Mouse (Mus musculus) common myeloid progenitor, adult 5-6 weeks (primary cell): ENCODE data around the gene Qrfp. TPM values are rescaled to one million over a fixed set of nuclear protein-coding genes. Genes with fewer than 3 reads are reported as not detected.

Source experiments
- ATAC-seq: replicated peaks from 2 replicates; pipeline ENCODE4 v1.8.0; 2016; ENCODE audit warnings: low read depth, mild to moderate bottlenecking, moderate TSS enrichment, inconsistent platforms; ENCODE audit not compliant: poor library complexity, severe bottlenecking
- total RNA-seq: library from RNA; stranded (forward); fragments of 200-1000, 187-1606 nt; gene quantifications from 2 replicates; pipeline ENCODE4 v1.2.3, GENCODE M21; 2017

Gene Qrfp
- total RNA-seq, 1 experiment from 2014 or later: 0.27 TPM

GRCm38 (mm10) chr2:31822524-31823371, 12.4 kb upstream of the Qrfp start:
- peak; percentile 36 for ATAC-seq

- ATAC-seq: peak; percentile 70
Measured at GRCm38 (mm10) chr2:31815367-31815766, 5.0 kb upstream of the Qrfp start.

- no peak for ATAC-seq
Measured at GRCm38 (mm10) chr2:31814699-31815098, 4.3 kb upstream of the Qrfp start.

DNA sequence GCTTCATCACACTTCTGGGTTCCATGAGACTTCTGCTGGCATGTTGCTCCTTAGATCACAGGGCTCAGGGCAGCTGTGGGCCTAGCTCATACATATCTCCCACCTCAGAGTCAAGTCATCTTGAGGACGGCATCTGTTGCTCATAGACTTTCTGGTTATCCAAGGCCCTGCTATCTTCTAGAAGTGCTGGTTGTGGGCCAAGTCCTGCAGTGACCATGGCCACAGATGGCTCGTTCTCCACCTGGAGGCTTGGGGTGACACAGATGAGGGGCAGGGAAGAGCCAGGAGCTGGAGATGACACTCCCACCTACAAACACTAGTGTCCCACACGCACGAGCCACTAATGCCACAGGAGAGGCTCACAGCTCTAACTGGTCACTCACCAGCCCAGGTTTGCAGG, 3.3 kb upstream of the Qrfp start:
- ATAC-seq: no peak

GRCm38 (mm10) chr2:31811086-31811958, 942 bp upstream of the Qrfp start:
- no peak for ATAC-seq

- ATAC-seq: peak; percentile 77
Measured at GRCm38 (mm10) chr2:31809358-31809740, 1.0 kb downstream of the Qrfp start.

- ATAC-seq: no peak
Measured at GRCm38 (mm10) chr2:31808410-31809357, 1.7 kb downstream of the Qrfp start.

DNA sequence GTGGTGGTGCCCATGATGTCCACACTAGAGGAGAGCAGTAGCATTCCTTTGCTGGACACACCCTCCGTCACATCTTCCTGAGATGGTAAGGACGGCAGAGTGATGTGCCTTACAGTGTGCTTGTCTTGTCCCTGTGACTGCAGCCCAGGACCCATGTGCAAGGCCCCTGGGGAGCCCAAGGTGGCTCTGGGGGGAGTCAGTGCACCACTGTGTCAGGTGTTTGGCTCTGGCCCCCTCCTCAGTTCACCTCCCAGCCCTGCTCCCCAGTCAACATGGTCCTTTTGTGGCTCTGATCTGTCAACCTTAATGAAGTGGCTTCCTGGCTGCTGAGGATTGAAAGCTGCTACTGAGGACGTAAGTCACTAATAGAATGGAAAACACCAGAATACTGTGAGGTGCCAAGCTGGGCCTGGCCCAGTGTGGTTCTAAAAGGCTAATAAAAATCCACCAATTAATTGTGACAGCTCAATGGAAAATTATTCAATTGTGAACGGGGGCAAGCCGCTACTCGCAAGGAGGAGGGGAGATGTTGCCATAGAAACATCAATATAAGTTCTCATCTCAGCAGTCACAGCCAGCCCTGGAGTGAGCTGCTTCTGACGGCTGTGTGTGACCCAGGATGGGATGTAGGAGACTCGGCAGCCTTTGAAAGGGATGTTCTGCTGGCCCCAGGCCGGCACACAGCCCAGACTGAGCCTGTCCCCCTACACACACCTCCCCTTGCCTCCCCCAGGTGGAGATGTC, 3.6 kb downstream of the Qrfp start:
- ATAC-seq: no peak

- no peak for ATAC-seq
Measured at GRCm38 (mm10) chr2:31803480-31803879, 6.9 kb downstream of the Qrfp start.

GRCm38 (mm10) chr2:31802811-31803210, 7.6 kb downstream of the Qrfp start:
- no peak for ATAC-seq

- ATAC-seq: no peak
Measured at GRCm38 (mm10) chr2:31801416-31801815, 9.0 kb downstream of the Qrfp start.

DNA sequence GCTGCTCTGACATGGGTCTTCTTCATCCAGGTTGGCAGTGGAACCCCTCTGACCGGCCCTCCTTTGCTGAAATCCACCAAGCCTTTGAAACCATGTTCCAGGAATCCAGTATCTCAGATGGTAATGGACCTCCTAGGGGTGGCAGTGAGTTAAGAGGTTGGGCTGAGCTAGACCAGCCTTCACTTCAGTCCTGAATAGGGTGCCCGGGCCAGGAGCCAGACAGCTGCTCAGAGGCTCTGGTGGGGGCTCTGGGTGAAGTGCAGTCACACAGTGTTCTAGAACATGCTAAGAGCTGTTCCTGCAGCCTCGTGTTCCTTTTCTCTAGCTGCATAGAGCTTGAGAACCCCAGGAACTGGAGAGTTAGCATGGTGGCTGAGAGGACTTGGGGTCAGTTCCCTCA, 13.4 kb downstream of the Qrfp start:
- no peak for ATAC-seq

GRCm38 (mm10) chr2:31792611-31793010, 17.8 kb downstream of the Qrfp start:
- no peak for ATAC-seq

DNA sequence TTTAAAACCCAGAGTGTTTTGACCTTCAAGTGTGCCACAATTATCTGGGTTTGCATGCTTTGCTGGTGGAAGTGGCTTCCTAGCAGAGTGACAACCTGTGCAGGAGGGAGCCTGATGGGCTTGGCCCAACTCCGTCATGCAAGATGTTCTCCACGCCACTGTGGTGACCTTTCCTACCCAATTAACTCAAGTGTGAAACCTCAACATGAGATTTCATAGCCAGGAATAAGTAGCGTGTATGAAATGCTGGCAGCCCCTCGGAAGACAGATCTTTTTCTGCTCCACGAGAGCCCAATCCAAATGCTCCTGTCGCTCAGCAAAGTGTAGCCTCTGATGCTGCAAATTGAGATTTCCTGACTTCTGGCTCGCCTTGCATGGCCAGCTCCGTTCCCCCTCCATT, 19.1 kb downstream of the Qrfp start:
- no peak for ATAC-seq

DNA sequence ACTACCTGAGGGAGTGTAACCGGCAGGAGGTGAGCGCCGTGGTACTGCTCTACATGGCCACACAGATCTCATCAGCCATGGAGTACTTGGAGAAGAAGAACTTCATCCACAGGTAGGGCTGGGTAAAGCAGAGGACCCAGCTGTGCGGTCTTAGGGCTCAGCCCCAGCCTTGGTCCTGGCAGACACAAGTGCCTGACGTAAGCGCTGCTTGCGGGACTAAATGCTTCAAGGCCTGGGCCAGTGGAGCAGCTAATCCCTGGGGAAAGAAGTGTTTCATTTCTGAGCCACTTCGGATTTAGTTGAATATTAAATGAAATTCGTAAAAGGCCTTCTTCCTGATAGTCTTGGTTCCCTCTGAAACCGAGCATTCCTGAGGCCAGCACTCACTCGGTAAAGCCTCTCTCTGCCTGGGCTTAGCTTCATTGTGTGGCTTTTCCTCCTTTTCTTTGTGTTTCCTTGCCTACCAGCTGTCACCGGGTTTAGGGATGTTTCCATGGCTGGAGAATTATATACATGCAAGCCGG, 19.6 kb downstream of the Qrfp start:
- ATAC-seq: no peak

GRCm38 (mm10) chr2:31789215-31789614, 21.2 kb downstream of the Qrfp start:
- ATAC-seq: no peak

DNA sequence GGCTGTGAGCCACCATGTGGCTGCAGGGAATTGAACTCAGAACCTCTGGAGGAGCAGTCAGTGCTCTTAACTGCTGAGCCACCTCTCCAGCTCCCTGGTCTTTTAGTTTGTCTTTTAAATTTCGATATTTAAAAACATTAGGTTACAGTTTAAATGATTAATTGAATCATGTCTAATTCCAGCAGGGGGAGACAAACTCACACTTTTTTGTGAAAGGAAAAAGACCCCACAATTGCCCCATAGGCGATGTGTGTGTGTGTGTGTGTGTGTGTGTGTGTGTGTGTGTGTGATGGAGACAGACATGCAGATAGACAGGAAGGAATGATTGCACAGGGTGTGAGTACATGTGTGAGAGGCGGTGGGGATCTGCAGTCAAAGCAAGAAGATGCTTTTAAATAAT, 22.2 kb downstream of the Qrfp start:
- no peak for ATAC-seq

- ATAC-seq: peak; percentile 69
Measured at GRCm38 (mm10) chr2:31787029-31787428, 23.4 kb downstream of the Qrfp start.

- peak; percentile 79 for ATAC-seq
Measured at GRCm38 (mm10) chr2:31785074-31785473, 25.3 kb downstream of the Qrfp start.
